Mouse (Mus musculus) megakaryocyte-erythroid progenitor cell, adult 5-6 weeks (primary cell): ENCODE data around the gene Cd164. TPM values are rescaled to one million over a fixed set of nuclear protein-coding genes. Genes with fewer than 3 reads are reported as not detected.

Source experiments
- ATAC-seq: replicated peaks from 2 replicates; pipeline ENCODE4 v1.8.0; 2016; ENCODE audit warnings: mild to moderate bottlenecking, inconsistent platforms; ENCODE audit not compliant: severe bottlenecking, poor library complexity, low FRiP score, low TSS enrichment
- total RNA-seq, 2 experiments: library from RNA; stranded (forward) in 1 of 2; stranded (reverse) in 1 of 2; fragments of 200-1000, 215-1000 nt in 1 of 2; fragments of >200 nt in 1 of 2; fragmentation: Nextera tagmentation in 1 of 2; gene quantifications; 2 replicates each; pipeline ENCODE4 v1.2.3; 2014 to 2017

Cd164 gene
- total RNA-seq (2014; fragmentation: Nextera tagmentation) (100 and 107 TPM in 2 replicates), total RNA-seq (2017) (96.6 and 142 TPM in 2 replicates)

DNA sequence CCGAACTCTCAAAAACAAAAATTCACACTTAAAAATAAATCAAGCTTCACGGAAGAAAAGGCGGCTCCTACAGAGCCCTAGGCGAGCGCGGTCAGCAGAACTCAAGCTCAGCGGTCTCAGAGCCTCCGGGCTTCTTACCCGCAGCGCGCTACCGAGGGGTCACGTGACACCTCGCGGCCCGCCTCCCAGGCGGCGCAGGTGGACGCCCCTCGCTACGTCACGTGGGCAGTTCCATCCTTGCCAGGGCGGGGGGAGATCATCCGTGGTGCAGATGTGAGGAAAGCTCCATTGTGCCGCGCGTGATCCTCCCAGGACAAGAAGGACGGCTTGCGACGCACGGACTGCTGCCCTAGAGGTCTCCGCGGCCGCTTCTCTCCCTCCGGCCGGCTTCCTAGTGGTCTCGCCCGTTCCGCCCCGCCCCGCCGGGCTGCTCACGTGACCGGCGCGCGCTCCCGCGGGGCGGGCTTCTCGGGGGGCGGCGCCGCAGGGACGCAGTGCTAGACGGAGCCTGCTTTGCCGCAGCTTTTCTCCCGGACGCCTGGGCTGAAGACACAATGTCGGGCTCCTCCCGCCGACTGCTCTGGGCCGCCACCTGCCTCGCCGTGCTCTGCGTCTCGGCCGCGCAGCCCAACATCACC lies at the start of gene Cd164:
Cd164 (plus strand) TSS at position 434 of the 638 bp plus-strand sequence.
- ATAC-seq, result peak; percentile 86

DNA sequence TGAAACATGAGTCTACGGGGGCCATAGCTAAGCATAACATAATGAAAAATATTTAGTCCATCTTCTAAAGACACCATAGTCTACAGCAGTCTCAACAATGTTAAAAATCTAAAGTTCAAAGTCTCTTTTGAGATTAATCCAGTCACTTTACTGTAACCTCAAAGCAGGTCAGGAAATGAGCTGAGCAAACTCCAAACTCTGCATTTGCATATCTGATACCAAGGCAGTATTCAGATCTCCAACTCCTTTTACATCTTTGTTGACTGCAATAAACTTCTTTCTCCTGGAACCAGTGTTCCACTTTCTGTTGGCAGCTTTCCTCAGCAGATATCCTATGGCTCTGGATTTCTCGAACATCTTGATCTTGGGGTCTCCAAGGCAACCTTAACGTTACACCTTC lies 48.5 kb upstream of the Cd164 start:
- no peak for ATAC-seq

DNA sequence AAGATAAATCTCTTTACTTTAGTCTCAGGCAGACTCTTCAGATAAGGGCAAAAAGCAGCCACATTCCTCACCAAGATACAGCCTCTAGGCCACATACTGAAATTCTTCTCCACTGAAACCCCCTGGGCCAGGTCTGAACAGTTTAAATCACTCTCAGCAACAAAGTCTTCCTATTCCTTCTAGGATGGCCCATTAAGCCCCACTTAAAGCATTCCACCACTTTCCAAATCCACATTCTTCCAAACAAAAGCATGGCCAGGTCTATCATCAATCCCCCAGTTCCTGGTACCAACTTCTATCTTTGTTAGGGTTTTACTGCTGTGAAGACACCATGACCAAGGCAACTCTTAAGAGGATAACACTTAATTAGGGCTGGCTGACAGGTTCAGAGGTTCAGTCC lies 46.7 kb upstream of the Cd164 start:
- no peak for ATAC-seq

DNA sequence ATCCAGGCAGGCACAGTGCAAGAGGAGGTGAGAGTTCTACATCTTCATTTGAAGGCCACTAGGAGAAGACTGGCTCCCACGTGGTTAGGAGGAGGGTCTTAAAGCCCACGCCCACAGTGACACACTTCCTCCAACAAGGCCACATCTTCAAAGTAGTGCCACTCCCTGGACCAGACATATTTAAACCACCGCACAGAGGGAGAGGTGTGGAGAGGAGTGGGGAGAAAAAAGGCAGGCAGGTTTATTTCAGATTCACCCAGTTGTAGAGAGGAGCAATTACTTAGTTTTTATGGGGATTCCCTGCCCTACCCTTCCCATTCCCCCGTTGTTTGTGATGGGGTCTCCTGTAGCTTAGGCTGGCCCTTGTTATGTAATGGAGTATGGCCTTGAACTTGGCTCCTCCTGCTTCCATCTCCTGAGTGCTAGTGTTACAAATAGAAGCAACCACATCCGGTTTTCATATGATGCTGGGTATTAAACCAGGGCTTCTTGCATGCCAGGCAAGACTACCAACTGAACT lies 46.2 kb upstream of the Cd164 start:
- no peak for ATAC-seq

DNA sequence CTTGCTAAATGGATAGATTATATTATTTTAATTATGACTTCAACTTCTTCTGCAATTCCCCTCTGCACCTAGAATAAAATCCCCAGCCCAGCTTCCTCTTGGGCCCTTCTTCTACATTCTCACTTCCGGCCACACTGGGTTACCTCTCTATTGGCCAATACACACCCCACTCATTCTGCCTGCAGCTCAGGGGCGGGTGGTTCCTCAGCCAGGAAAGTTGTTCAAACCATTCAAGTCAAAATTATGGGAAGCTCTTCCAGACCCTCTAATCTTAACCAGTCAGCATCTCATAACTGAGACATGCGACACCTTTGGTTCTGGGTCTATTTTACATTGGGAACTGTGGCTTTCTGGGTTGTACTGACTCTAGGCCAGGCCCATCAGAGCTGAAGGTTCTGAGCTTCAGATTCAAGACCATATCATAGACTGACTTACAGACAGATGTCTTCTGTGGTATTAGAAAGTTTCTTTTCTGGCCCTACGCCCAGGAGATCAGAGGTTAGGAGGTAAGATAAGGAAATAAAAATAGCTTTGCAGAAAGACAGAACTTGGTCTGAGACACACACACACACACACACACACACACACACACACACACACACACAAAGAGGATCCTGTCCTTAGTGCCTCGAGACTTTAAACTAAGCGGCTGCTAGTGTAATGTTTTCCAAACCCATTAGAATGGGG lies 45.3 kb upstream of the Cd164 start:
- peak; percentile 84 for ATAC-seq

DNA sequence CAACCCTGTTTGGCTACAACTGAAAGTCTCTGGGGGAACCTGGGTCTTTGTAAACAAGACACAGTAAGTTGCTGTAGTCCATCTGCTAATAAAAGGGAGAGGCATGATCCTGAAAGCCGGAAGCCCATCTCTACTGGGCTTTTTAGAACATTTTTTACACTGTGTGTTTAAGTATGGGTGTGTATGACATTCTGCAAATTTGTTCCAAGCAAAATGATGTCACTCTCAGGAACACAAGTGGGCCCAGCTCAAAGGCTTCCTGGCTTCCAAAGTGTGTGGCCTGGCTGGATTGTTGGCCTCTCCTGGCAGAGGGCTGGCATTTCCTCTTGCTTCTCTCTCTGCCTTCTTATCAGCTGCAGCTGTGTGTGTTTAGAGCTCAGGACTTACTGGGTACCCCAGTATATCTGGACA lies 44.2 kb upstream of the Cd164 start:
- peak; percentile 39; the same call in 1 of the 2 replicates for ATAC-seq

DNA sequence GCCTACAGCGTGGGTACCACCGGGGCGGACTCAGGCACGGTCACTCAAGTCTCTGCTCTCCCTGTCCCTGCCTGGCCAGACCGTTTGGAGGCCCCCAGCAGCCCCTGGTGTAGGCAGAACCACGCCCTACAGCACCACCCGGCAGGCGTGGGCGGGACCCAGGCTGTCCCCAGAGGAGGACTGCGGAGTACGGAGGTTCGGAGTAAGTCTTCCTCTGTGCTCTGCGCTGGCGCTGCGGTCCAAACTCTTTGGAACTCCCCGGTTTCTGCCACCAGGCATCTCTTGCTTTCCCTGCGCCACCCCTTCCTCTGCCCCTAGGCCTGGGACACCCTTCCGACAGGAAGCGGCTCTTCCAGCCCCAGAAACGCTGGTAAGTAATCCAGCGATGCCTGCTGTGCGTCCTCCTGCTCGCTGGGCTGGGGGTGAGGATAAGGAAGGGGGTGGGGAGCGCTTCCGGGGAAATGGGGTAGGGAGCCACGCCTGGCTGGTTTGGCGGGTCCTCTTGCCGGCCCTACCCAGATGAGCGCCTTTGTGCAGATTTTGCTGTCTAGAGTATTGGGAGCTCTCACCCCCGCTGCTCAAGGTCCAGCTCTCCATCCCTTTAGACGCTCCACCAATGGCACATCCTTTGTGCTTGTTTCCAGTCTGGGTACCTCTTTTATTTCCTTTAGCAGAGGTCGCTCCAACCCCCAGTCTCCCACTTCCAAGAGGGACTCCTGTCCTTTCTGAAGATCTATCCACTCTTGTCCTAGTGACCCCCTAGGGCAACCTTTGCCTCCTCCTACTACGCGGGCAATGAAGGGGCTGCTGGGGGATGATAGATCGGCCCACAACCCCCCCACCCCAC lies 42.8 kb upstream of the Cd164 start, which contains the start of gene Mical1:
Mical1 (plus strand) TSS at position 144 of the 847 bp plus-strand sequence.
- 0 out of 2 replicates have a peak, but pooled peaks have one; percentile 19 for ATAC-seq

DNA sequence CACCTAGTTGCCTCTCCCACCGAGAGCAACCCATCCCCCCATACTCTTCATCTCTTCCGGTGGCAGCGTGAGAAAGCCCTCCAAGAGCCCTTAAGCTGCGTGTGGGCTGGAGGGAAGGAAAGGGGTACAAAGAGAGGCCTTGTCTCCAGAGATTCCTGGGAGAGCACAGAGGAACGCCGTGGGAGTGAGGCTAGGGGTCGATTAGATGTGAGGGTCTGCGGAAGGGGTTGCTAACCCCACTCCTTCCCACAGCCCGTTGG lies 42.3 kb upstream of the Cd164 start:
- no peak for ATAC-seq

DNA sequence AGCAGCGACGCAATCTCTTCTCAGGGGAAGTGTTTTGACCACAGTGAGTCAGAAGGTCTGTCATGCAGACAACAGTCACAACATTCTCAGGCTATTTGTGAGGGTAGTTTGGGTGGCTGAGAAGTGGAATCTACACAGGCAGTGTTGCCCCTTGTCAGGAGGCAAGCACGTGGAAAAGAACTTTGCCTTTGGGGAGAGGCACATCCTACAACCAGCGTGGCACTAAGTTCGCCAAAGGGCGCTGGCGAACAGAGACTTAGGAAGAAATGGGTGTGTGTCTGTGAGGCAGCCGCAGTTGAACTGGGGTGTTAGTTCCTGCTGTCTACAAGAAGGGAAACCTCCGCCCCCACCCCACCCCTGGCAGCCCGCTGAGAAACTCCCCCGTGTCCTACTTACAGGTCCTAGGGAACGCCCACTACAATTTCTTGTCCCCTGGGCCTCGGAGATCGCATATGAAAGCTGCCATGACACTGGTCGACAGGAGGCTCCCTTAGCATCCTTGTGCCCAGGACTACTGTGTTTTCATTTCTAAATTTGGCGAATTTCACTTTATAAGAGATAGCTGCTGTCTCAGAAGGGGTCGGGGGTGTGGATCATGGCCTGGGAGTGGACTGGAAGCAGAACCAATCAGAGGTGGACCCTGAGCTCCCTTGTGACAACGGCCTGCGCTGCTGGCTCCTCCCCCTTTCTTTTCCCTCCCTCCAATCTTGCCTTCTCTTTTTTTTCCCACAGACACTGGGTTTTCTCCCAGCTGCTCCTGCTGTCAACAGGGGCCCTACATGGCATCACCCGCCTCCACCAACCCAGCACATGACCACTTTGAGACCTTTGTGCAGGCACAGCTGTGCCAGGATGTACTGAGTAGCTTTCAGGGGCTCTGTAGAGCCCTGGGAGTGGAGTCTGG lies 41.7 kb upstream of the Cd164 start:
- no peak for ATAC-seq

DNA sequence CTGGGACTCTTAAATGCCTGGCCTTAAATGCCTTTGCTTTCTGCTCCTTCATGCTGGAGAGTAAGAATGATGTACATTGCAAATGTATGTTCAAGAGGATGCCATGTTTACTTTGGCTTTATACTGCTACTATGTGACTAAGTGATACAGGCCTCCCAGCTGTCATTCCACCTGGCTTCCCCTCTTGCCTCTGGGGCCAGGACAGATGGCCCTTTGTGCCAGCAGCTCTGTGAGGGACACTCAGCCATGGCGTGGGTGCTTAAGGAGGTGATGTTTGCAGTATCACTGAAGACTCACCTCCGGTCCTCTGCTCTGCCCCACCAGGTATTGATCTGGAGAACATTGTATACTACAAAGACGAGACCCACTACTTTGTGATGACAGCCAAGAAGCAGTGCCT lies 39.3 kb upstream of the Cd164 start:
- no peak for ATAC-seq

DNA sequence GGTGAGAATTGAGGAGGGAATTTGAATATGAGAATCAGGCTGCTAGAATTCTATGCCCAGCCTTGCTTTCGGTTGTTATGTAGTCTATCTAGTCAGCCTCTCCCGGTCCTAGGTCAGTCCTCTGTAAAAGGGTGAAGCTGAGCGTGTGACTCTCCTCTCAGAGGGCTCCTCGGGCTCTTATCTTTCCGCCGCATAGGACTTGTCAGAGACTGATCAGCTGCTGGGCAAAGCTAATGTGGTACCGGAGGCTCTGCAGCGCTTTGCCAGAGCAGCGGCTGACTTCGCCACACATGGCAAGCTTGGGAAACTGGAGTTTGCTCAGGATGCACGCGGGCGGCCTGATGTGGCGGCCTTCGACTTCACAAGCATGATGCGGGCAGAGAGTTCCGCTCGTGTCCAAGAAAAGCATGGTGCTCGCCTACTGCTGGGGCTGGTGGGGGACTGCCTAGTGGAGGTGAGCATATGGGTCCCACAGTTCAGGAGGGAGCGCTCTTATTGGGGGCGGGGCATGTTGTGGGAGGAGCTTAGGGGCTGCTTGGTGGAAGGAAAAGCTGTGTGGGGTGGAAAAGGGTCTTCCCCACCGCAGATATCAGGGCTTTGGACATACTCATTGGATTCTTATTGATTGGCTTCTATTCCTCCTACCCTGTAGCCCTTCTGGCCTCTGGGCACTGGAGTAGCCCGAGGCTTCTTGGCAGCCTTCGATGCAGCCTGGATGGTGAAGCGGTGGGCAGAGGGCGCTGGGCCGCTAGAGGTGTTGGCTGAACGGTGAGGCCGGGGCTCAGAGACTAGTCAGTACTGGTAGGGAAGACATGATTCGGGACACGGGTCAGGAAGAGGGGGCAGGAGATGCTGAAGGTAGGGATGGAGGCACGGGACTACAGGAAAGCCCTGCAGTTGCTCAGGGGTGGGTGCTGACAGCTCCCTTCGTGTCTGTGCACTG lies 38.0 kb upstream of the Cd164 start:
- peak; percentile 83 for ATAC-seq

DNA sequence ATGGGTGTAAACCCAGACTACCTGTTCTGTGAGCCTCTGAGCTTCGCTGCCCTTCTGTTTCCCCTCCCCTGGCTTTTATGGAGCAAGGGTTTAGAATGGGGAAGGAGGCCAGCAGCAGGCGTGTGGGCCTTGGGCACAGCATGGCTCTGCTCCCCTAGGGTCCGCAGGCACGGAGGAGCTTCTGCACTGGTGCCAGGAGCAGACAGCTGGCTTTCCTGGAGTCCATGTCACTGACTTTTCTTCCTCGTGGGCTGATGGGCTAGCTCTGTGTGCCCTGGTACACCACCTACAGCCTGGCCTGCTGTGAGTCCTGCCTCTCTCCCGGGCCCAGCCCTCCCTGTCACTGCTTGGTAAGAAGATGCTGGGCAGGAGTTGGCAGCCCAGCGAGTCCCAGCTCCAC lies 36.8 kb upstream of the Cd164 start:
- ATAC-seq, result no peak

DNA sequence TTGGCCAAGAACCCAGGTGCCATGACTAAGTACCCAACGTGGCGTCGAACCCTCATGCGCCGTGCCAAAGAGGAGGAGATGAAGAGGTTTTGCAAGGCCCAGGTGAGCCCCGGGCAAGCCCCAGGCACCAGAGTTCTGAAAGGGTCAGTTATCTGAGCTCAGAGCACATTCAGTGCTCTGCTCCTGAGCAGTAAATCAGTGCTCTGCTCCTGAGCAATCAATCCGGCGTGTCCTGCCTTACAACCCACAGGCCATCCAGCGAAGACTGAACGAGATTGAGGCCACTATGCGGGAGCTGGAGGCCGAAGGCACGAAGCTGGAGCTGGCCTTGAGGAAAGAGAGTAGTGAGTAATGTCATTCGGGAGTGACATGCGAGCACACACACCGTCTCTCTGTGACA lies 33.4 kb upstream of the Cd164 start:
- ATAC-seq, result no peak

DNA sequence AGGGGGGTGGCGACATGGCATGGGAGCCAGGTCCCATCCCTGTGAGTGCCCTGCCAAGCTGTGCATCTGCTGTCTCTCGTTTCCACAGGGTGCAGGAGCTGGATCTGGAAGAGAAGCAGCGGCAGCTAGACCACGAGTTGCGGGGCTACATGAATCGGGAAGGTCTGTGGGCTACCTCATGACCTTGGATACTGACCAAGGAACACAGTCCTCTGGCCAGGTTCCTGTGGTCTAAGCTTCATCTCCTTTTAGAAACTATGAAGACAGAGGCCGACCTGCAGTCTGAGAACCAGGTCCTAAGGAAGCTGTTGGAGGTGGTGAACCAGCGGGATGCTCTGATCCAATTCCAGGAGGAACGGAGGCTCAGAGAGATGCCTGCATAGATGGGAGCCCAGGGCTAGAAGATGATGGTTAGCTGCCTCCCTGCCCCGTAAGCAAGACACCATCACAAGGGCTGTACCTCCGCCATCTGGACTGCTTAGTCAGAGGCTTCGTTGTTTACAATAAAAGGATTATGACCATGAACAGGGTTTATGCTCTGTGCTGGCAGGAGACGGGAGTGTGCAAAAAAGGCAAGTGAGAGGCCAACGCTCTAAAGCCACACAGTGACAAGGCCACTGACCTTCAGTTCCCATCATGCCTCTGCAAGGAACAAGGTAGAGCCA lies 32.6 kb upstream of the Cd164 start:
- ATAC-seq, result no peak

DNA sequence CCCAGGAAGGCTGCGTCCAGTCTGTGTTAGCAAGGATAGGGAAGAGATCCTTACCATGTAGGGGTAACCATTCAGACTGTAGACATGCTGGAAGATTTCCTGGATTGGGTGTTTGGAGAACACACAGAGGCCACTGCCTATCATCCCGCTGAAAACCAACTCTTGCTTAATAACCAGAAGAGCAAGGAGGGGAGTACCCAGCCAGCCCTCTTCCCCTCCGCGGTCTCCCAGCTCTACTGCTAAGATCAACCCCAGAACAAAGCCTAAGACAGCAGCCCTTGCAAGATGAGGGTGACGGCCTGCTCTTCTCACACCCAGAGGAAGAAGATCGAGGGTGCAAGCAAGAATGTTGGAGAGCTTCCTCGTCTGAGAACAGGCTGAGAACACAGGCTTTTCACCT lies 30.3 kb upstream of the Cd164 start:
- no peak for ATAC-seq

DNA sequence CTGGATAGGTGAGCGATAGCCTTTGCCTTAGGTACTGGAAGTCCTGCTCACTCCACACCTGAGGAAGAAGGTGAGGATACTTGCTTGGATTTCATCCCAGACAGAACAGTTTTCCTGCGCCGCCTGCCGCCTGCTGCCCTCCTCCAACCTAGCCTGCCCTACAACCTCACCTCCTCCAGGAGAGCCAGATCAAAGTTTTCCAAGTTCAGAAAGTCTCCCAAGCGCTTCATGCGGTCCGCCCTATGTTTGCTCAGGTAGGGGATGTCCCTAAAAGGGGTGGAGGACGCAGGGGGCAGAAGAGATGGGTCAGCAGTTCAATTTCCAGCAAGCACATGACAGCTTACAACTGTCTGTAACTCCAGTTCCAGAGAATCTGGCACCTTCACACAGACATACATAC lies 29.9 kb upstream of the Cd164 start:
- ATAC-seq, result no peak

DNA sequence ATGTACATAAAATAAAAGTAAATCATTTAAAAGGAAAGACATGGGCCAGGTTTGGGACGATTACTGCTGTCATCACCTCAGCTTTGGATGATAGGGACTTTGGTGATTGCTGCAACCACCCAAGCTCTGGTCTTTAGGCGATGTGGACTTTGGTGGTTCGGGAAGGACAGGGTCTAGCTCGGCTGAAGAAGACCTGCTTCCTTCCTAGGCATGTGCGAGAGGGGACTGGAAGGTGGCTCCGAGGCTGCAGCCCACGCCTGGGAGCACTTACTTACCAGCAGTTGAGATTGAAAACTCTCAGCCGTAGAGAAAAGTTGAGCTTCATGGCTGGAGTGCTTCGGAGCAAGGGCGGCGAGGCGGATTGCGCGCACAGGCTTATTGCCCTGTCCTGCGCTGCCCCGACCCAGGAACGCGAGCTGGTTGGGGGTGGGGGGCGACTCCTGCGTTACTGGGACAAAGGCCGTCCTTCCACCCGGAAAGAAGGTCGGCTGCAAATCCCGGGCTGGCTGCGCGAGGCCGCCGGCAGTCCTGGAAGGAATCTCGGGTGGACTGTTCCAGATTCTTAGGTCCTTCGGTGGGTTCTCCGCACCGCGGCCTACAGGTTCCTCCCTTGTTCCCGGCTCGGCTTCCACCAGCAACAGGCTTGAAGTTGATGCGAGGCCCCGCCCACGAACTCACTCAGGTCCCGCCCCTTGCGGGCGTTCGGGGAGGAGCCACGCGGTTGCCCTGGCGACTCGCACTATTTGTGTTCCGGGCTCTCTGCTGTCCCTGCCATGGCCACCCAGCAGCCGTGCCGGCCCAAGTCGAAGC lies 29.3 kb upstream of the Cd164 start, which contains the start of the genes Smpd2 and Ppil6:
Smpd2 (minus strand) TSS at position 662 of the 810 bp plus-strand sequence.
Ppil6 (plus strand) TSS at position 732 of the 810 bp plus-strand sequence.
- peak; percentile 98 for ATAC-seq
